Mouse (Mus musculus): Measurements from ENCODE around the gene Cd79b.
"Not testable (repeated sequence)": the region's sequence is repeated elsewhere in the genome, so short reads cannot be mapped to it uniquely, and the experiment has no call there.

Gene Cd79b

DNA sequence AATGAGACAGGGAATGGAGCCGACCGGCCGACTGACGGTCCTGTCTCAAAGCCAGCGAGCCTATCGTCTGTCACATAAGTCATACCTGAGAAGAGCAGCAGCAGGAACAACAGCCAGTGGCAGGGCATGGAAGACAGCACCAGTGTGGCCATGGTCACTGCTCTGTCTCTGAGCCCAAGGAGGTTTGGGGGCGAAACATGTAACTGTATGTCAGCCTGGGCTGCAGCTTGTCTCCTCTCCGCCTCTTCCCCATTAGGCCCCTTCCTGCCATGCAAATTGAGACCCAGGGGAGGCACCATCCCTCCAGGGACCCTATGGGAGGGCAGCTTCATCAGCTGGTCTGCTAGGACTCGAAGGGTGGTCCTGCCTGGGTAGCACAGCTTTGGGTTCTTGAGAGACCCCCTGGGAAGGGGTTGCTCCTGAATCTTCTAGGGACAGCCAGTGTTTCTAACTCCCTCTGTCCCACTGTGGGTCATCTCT lies at the start of gene Cd79b:
Gene Cd79b (minus strand): TSS at position 430 of the 480 bp plus-strand sequence.
- DNase-seq, result no peak

DNA sequence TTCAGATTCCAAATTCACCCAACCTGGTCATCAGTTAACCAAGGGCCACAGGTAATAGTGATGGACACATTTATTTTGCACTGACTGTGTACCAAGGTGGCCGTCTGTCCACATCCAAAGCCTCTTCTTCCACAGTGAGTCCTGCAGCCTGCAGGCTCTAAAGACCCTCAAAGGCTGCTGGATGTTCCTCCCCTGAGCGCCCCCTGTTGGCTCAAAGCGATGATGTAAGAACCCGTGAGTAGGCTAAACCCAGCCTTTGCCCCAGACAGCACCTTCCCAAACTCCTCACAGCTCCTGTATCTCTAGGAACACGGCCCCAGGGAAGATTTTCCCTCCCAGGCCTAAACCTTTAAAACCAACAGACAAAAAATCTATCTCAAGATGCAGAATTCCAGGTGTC lies 44.8 kb upstream of the Cd79b start:
- DNase-seq, result no peak

DNA sequence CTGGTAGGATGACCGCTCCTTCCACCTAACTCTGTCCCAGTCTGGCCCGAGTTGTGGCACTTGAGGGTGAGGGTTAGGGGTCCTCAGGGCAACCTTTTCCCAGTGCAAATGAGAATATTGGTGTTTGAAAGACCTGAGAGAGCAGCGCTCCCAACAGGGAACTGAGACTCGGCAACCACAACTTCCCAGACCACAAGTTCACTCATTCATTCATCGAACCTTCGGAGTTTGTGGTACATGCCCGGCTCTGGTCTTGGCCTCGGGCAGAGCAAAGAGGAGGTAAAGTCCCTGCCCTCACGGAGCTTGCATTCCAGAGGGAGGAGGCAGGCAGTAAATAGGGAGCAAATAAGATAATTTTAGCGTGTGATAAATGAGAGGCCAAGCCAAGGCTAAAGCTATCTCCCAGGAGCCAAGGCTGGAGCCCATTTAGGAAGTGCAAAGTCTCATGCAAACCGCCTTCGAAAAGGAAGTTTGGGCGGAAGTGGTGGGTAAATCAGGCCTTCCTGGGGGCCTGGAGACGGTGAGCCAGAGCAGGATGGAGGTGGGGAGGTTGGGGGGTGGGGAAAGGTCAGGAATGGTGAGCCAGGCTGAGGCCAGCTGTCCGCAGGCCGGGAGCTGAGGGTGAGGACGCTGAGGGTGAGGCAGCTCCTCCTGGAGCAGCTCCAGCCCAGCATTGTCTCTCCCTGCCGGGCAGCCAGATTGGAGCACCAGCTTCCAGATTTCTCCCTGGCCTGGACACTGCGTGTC lies 41.0 kb upstream of the Cd79b start:
- DNase-seq, result peak in 1 of 2 experiments; percentile 12

DNA sequence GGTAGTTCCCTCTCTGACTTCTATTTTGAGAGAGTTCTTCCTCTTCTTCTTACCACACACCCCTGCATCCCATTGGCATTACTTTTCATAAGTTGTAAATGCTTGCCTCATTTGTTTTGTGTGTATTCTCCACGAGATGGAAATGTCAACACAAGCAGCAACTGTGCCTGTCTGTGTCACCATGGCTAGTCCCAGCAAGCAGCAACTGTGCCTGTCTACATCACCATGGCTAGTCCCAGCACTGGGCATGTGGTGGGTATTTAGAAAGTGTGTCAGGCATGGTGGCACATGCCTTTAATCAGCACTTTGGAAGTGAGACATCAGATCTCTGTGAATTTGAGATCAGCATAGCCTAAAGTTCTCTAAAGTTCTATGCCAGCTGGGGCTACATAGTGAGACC lies 39.6 kb upstream of the Cd79b start:
- DNase-seq, result no peak

DNA sequence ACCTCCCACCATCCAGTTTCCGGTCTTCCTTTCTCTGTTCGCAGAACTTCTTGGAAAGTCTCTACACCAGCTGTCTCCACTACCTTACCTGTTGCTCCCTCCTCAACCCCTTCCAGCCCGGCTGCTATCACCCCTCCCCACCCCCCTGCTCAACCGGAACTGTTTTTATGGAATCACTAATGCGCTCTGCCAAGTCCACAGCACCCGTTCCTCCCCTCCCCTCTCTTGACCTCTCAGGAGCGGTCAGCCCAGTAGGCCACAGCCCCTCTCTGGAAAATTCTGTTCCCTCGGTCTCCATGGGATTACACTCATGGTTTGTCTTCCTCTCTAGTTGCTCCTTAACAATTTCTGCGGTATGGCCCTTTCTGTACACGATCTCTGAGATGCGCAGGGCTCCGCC lies 38.6 kb upstream of the Cd79b start, which contains the start of gene Scn4a:
Gene Scn4a (minus strand): TSS at position 101 of the 400 bp plus-strand sequence.
- DNase-seq, result no peak

DNA sequence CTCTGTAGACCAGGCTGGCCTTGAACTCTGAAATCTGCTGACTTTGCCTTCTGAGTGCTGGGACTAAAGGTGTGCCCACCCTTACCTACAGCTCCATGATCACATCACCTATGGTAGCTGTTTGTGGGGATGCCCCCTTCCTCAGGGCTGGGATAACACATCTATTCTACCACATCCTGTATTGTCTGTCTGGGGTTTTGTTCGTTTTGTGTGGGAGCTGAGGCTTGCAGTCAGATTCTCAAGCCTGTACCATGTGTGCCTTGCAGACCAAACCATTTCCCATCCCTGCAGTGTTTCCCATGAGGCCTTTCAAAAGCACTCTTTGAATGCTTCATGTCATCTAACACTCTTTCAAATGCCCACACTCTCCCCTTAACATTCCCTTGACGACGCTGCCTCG lies 37.4 kb upstream of the Cd79b start:
- no peak for DNase-seq

DNA sequence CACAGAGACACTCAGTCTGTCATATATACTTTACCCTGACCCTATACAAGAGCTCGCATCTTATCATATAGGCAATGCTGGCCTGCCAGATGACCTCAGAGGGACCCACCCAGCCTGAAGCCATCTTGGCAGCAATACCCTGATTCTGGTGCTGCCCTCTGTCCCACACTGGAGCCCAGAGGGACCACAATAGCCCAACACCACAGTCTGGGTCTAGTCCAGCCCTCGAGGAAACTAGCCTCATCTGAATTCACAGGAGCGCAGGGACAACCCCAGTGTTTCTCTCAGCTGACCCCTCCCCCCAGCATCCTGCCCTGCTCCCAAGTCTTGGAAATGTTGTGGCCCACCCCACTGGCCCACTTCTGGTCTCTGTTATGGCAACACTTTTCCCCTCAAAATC lies 36.7 kb upstream of the Cd79b start:
- no peak for DNase-seq

DNA sequence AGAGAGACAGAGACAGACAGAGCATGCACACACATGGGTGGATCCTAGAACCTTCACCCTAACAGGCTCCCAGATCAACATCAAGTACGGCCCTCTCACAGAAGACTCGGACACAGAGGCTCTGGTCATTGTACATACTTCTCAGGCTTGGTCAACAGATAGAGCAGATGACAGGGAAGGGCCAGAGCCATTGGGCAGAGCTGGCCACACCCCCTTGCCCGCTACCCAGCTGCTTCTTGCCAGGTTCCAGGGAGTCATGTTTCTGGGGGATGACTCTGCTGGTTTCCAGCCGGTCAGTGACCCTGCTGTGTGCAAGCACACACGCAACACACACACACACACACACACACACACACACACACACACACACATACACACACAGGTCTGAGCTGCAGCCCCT lies 36.3 kb upstream of the Cd79b start:
- DNase-seq, result no peak

DNA sequence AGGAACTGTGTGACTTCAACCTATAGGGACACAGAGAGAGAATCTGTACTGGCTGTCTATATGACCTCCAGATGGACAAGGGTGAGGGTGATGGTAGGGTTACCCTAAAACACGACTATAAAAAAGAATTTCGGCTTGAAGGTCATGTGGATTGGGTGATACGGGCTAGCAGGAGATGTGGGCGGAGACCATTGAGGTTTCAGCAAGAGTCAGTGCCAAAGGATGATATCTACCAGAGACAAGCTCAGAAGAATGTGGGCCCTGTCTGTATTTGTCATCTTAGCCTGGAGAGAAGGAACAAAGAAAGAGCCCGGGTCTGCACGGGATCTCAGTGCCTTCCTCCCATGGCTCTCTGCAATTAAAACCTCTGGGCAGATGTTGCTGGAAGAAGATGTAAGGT lies 35.2 kb upstream of the Cd79b start:
- no peak for DNase-seq

DNA sequence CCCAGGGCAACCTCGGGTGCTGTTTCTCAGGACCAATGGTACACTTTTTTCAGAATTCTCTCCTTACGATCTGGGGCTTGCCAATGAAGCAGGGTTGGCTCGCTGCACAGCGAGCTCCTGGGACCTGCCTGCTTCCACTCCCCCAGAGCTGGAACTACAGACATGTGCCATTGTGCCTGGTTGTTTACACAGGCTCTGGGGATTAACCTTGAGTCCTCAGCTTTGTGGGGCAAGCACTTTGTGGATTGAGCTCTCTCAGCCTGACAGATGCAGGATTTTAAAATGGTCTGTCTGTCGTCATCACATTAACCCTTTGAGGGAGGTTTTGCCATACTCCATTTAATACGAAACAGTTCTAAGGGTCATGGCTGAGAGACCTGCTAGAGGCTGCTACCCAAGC lies 30.3 kb upstream of the Cd79b start:
- no peak for DNase-seq

DNA sequence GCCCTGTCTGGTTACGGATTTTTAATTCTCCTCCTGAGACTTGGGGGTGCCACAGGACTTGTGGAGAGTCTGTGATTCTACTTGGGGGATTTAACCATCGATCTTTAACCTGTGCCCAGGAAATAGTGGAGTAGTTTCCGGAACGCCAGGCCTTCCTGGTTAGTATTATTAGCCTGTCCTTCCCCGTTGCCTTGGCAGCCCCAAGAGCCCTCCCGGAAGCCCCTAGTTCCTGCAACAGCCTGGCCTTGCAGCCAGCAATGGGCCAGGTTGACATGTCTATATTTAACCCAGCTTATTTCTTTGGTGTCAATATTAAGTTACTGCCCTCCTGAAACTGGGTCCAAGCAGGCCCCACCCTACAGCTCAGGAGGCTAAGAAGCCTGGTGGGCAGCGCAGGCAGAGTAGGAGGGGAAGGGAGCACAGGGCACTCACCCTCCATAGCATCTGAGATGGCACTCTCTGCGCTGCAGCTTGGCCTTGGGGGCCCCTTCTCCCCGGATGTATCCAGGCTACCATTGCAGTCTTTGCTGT lies 26.5 kb upstream of the Cd79b start:
- DNase-seq, result no peak

DNA sequence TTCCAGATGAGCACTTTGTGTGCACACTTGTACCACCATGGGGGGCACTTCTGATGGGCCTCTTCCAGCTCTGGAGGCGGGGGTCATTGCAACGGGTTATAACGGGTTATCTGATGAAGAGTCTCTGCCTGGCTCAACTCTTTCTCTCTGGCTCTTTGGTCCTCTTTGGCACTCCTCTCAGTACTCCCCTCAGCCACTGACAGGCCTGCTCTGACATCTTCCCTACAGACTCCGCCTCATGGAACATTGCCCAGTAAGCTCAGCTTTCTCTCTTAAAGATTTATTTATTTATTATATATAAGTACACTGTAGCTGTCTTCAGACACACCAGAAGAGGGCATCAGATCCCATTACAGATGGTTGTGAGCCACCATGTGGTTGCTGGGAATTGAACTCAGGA lies 24.8 kb upstream of the Cd79b start:
- DNase-seq, result not testable (repeated sequence)

DNA sequence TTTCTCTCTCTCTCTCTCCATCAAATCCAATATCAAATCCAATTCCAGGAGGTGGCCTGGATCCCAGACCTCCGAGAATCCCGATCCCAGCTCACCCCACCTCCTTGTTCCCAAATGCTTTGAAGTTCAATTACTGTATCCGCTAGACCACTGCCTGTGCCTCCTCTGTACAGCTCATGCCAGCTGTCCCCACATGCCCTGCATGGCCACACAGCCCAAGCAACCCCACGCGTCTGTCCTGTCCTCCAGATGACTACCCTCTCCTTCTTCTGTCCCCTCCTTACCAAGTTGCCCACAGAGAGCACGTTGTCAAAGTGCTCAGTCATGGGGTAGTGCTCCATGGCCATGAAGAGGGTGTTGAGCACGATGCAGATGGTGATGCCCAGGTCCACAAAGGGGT lies 24.3 kb upstream of the Cd79b start:
- no peak for DNase-seq

DNA sequence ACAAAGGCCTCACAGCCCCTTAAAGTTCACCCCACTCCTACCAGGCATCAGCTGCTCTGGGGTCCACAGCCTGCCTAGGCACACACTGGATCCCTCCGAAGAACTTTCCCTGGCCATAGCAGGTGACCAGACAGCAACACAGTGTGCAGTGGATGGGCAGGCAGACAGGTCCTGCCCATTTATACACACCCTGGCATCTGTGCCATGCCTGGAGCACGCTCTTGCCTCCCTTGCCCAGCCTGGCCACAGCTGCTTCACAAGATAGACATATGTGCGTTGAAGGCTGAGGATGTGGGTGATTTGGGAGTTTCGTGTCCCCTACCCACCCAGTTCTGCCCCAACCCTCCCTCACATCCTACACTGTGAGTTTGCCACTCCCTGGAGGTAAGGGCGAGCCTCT lies 23.5 kb upstream of the Cd79b start:
- DNase-seq, result no peak

DNA sequence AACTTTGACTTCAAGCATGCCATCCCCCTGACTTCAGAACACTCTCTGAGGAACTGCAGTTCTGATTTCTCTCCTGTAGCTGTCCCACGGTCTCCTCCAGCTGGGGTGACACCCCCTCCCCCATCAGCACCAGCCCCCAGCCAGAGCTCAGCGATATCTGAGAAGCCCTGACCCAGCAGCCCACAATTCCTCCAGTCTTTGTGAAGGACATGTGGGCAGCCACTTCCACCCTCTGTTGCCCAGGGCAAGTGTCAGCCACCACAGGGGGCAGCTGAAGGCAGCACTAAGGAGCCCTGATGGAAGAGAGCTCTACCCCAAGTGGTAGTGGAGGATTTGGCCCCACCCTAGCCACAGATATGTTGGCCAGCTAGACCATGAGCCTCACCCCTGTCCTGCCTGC lies 19.5 kb upstream of the Cd79b start:
- no peak for DNase-seq

DNA sequence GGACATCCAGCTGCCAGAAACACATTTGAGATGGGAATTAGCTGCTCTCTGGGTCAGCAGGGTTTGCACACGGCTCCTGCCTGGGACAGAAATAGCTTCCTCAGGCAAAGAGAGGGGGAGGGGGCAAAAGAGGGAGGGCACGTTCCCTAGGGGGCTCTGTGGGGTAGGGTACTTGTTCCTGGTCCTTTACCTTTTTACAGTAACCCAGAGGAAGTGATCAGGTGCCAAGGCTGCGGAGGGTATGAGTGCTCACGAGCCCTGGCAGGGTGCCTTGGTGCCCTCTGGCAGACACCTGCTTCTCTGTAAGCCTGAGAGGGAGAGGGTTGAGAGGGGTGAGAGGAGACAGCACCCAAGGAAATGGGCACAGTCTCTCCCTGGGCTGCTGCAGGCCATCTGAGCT lies 17.9 kb upstream of the Cd79b start:
- DNase-seq, result no peak

DNA sequence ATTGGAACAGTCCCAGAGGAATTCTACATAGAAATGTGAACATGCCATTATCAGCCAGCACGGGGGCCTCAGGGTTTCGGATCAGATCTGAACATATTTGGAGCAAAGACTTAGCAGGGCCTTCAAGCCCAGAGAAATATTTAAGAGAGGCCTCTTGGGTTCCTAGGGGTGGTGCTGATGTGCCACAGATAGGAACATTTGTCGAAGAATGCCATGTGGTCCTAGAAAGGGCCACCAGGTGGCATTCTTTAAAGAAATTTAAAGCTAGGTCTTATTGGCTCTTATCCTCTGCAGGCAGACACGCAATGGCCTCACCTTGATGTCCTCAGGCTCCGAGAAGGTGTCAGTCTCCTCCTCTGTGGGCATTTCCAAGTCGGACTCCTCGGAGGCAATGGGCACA lies 15.1 kb upstream of the Cd79b start:
- DNase-seq, result peak in 1 of 2 experiments; percentile 40

DNA sequence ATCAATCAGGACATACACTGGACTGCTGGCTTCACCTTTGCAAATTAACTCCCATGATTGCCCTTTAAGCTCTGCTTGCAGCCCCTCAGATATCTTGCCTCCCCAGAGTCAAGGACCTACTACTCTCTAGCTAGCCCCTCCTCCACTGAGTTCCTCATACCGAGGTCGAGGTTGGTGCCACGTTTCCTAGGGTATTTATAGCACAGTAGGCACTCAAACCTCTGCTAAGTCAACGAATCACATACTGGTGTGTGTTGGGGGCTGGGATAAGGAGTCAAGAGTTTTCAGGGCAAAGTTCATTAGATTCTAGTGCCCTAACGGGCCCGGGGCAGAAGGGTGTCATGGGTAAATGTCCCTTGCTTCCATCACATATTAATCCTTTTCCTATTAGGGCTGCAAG lies 14.6 kb upstream of the Cd79b start:
- no peak for DNase-seq

DNA sequence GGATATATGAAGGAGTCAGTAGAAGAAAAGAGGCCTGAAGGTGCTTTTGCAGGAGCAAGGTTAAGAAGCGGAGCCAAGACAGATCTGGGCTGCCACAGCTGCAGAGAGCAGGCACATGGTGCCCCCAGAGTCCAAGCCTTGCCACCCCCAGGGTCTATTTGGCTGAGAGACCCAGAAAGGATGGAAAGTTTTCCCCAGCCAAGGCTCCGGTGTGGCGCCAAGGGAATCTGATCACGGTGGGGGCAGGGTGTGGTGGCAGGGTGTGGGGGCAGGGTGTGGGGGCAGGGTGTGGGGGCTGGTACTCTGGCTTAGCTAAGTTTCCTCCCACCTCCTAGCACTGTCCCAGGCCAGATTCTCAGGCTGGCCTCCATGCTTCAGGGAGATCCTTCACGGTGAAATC lies 14.0 kb upstream of the Cd79b start:
- DNase-seq, result no peak

DNA sequence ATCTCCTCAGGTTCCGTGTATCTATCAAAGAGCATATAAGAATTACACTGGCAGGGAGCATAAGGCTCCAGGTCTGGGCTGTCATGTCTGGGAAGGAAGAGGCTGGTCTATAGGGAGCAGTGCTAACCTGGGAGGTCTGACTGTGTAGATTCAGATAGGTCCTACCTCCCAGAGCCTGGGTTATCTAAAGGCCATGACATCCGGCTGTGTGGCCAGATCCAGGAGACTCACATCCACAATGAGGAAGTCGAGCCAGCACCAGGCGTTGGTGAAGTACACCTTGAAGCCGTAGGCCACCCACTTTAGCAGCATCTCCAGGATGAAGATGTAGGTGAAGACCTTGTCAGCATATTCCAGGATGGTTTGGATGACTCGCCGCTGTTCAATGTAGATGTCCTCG lies 11.9 kb upstream of the Cd79b start:
- no peak for DNase-seq

DNA sequence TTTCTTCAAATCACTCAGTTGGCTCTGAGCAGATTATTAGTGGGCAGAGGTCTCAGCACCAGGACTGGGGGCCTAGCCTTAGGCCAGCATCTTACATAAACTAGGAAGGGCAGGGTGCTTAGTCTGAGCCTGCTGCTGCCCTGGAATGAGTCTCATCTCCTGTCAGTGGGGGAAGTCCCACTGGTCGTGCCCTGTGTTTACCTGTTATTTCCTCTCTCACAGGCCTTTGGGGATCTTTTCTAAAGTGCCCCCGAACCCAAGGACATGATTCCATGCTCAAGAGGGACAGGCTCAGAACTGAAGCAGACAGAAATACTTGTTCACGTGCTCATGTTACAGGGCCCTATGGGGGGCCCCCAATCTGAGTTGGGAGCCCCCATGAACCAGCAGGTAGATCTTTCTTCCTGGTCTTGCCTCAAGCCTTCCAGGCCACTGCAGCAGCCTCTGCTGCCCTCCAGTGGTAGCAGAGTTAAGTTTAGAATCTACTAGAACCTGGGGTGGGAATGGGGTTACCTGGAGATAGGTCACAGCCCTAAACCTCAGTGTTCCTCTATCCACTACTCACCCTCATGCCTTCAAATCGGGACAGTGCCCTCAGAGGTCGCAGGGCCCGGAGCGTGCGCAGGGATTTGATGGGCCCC lies 11.1 kb upstream of the Cd79b start:
- peak; percentile 58 to 81 for DNase-seq

DNA sequence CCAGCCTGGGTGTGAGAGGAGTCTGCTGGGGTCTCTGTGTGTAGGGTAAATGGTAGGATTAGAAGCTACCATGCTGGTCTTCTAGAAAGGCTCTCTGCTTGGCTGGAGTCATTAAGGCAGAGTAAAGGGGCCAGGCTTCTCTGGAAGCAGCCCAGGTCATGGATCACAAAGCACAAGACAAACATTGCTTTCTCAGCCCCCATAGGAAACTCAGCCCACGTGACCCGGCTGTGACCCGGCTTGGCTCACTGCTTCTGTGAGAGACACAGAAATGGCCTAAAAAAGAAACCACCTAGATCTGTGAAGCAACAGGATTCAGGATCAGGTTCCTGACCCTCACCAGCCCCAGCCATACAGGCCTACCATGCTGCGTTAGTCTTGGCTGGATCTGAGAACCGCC lies 10.3 kb upstream of the Cd79b start:
- peak; percentile 52 to 66 for DNase-seq

DNA sequence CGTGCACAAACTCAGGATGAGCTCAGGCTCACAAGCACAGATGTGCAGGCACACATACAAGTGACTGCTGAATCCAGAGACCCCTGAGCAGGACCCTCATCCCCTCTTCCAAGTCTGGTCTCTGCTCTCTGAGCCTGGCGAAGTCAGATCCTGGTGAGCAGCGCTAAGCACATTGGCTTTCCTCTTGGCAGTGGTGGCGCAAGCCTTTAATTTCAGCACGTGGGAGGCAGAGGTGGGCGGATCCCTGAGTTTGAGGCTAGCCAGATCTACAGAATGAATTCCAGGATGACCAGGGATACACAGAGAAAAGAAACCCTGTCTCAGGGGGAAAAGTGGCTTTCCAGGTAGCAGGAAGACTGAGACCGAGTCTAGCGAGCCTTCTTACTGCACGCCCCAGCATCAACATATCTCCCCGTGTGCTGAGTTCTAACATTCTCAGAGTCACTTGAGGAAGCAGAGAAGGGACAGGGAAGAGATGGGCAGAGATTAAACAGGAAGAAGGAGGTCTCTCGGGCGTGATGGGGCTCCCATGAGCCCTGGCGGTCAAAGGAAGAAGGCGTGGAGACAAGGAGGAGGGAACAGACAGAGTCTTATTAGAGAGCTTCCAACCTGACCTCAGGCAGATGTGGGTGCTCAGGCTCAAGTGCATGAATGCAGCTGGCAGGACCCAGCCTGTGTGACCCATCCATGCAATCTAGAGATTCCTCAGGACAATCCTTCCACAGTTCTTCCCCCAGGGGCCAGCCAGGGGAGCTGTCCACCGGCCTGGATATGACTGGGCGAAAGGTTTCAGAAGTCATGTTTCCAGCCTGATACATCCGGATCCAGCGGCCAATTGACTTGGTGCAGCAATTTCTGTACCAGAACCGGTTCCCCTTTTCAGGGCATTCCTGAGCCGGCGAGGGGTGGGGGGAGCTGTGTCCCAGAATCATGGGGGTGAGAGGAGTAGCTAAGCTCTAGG lies 4.1 kb upstream of the Cd79b start:
- no peak for DNase-seq
